Mouse (Mus musculus): Measurements from ENCODE around the gene Celf1.

DNA sequence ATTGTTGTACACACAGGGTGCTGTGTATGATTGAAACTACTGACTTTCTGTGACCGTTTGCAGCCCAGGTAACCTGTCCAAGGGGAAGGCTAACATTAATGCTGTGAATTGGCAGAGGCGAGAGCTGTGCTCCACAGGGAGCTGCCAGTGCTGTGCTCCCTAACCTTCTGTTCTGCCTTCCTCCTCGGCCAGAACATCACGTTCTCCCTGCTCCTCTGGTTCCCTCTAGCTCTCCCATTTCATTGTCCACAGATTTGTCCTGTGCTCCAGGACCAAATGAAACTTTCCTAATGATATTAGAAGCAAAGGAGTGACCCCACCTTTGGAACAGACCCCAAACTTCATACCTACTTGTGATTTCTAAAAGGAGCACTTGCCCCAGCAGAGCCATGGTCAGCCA, 75.2 kb downstream of the Celf1 start:
- TF ChIP-seq MEF2A (IDR thresholded peaks at IDR 0.05; ENCODE audit: extremely low read depth, insufficient replicate concordance, low read depth, low read length, poor library complexity, severe bottlenecking) (no peak), RCOR1 (IDR thresholded peaks at IDR 0.05; ENCODE audit: low read depth, low read length) (no peak), NELFE (IDR thresholded peaks at IDR 0.05; ENCODE audit: low read depth, low read length) (no peak), CTCF (IDR thresholded peaks at IDR 0.05 in 2 of 3, conservative IDR thresholded peaks at IDR 0.05 in 1 of 3; ENCODE audit: control insufficient read depth in 1 of 3, insufficient read depth in 1 of 3, low read depth in 2 of 3, low read length in 3 of 3, poor library complexity in 1 of 3, severe bottlenecking in 1 of 3) (no peak), GABPA (IDR thresholded peaks at IDR 0.05; ENCODE audit: low read depth, low read length) (no peak)

Data from MEL (cell line).